In genomic region chr1:172582436-172582835, GRCm38 (mm10) we compare ENCODE assay signal across 49 mouse cellular contexts. TPM values are rescaled to one million over a fixed set of nuclear protein-coding genes. Genes with fewer than 3 reads are reported as not detected.
"Had no signal": no experiment of that assay in that cellular context is flagged by ENCODE, and none has a peak within 500 bp of the region (broad histone marks: within the 10 kb centered on the region; RNA-seq: fewer than 3 reads in every experiment).

No protein-coding gene starts in this region.

- H3K27me3 ChIP-seq: hindbrain, embryonic 15.5 days had no signal

- H3K27ac ChIP-seq: heart, embryonic 13.5 days; heart, embryonic 15.5 days; hindbrain, embryonic 10.5 days; hindbrain, embryonic 12.5 days; hindbrain, embryonic 13.5 days; hindbrain, embryonic 14.5 days; hindbrain, embryonic 15.5 days; hindbrain, postnatal 0 days; intestine, embryonic 15.5 days; kidney, embryonic 15.5 days; kidney, postnatal 0 days; layer of hippocampus, adult 2 months; left cerebral cortex, adult 2 months had no signal

- H3K4me3 ChIP-seq: heart, embryonic 12.5 days; heart, embryonic 13.5 days; heart, embryonic 15.5 days; hindbrain, embryonic 10.5 days; hindbrain, embryonic 12.5 days; hindbrain, embryonic 13.5 days; hindbrain, embryonic 15.5 days; intestine, embryonic 15.5 days; kidney, embryonic 15.5 days; layer of hippocampus, adult 2 months; left cerebral cortex, adult 2 months had no signal

- DNase-seq: heart, postnatal 14 days; heart, postnatal 4 days; kidney, adult 11 months; kidney, adult 18-20 months; kidney, adult 2 months; kidney, adult 8-10 months; kidney, adult 9 months; kidney, postnatal 10 days; kidney, postnatal 14 days; kidney, postnatal 25 days; kidney, postnatal 36 days; kidney, postnatal 4 days; layer of hippocampus, adult 9-11 months; layer of hippocampus, postnatal 36 days had no signal

- H3K36me3 ChIP-seq: heart, embryonic 12.5 days; heart, embryonic 13.5 days; heart, embryonic 15.5 days; hindbrain, embryonic 10.5 days; hindbrain, embryonic 12.5 days; hindbrain, embryonic 13.5 days; hindbrain, embryonic 15.5 days; intestine, embryonic 15.5 days; kidney, embryonic 15.5 days had no signal

- H3K9me3 ChIP-seq: heart, embryonic 12.5 days; heart, embryonic 13.5 days; heart, embryonic 15.5 days; hindbrain, embryonic 10.5 days; hindbrain, embryonic 12.5 days; hindbrain, embryonic 13.5 days; hindbrain, embryonic 15.5 days; intestine, embryonic 15.5 days; kidney, embryonic 15.5 days had no signal

- H3K4me1 ChIP-seq: intestine, embryonic 15.5 days had no signal

RNA-seq across cellular contexts. Expression of gene Slamf8, which starts 7.9 kb away (rescaled TPM):
- total RNA-seq: heart, postnatal 4 days; hindbrain, postnatal 0 days; layer of hippocampus, adult 18-20 months; layer of hippocampus, adult 2 months; layer of hippocampus, postnatal 10 days; layer of hippocampus, postnatal 14 days; layer of hippocampus, postnatal 25 days; layer of hippocampus, postnatal 36 days; left cerebral cortex, adult 18-20 months; left cerebral cortex, adult 2 months had no signal
- polyA plus RNA-seq: heart, embryonic 11.5 days; heart, embryonic 12.5 days; heart, embryonic 13.5 days; heart, embryonic 15.5 days; heart, postnatal 0 days; hindbrain, embryonic 10.5 days; hindbrain, embryonic 11.5 days; hindbrain, embryonic 12.5 days; hindbrain, embryonic 13.5 days; hindbrain, embryonic 14.5 days; hindbrain, embryonic 15.5 days; hindbrain, embryonic 16.5 days; hindbrain, postnatal 0 days had no signal

RNA-seq across cellular contexts. Expression of gene Fcrl6, which starts 19.9 kb away (rescaled TPM):
- total RNA-seq: heart, postnatal 14 days; heart, postnatal 25 days; heart, postnatal 4 days; hematopoietic stem cell, adult 5-6 weeks; hindbrain, postnatal 0 days; layer of hippocampus, adult 18-20 months; layer of hippocampus, adult 2 months; layer of hippocampus, postnatal 14 days; layer of hippocampus, postnatal 25 days; layer of hippocampus, postnatal 36 days; left cerebral cortex, adult 18-20 months; left cerebral cortex, adult 2 months; left cerebral cortex, adult 8-10 months had no signal
- polyA plus RNA-seq: heart, embryonic 11.5 days; heart, embryonic 12.5 days; heart, embryonic 13.5 days; heart, embryonic 14.5 days; heart, embryonic 15.5 days; heart, embryonic 16.5 days; heart, postnatal 0 days; hindbrain, embryonic 10.5 days; hindbrain, embryonic 13.5 days; hindbrain, postnatal 0 days; intestine, embryonic 14.5 days; intestine, embryonic 15.5 days; intestine, embryonic 16.5 days; intestine, postnatal 0 days; kidney, adult 2 months; kidney, embryonic 14.5 days; kidney, embryonic 15.5 days; kidney, embryonic 16.5 days; kidney, postnatal 0 days; large intestine, adult 2 months had no signal

RNA-seq across cellular contexts. Expression of gene Vsig8, which starts 26.7 kb away (rescaled TPM):
- total RNA-seq: heart, postnatal 25 days; hematopoietic stem cell, adult 5-6 weeks had no signal
- polyA plus RNA-seq: heart, embryonic 11.5 days; hindbrain, embryonic 10.5 days; hindbrain, embryonic 11.5 days; inflammation-experienced regulatory T-cells, adult 6 months had no signal
